Mouse (Mus musculus) limb, embryonic 14.5 days (tissue): ENCODE results near the gene Rnf167. TPM values are rescaled to one million over a fixed set of nuclear protein-coding genes. Genes with fewer than 3 reads are reported as not detected.

Experiments used
- ATAC-seq: fragments of 200-750 bp; cut with Nextera tagmentation; 2 replicates; pipeline ENCODE4 v1.8.0; 2017; ENCODE audit warnings: low read depth, moderate number of reproducible peaks, moderate TSS enrichment; ENCODE audit not compliant: low FRiP score
- DNase-seq: peaks from one replicate; pipeline ENCODE4 v3.0.0-alpha.2; 2015; ENCODE audit warnings: low spot score
- H3K27ac ChIP-seq: fragments of 300-500 bp; sonication (generic); replicated peaks from 2 replicates; pipeline ENCODE4 v1.5.1; 2014; ENCODE audit warnings: low read depth, mild to moderate bottlenecking, low read length, moderate library complexity, mixed read lengths
- H3K27me3 ChIP-seq: fragments of 300-500 bp; sonication (generic); 2 replicates; pipeline ENCODE4 v1.6.1; 2014; ENCODE audit warnings: low read length, mixed read lengths; ENCODE audit not compliant: control insufficient read depth, insufficient read depth
- H3K36me3 ChIP-seq: fragments of 300-500 bp; sonication (generic); 2 replicates; pipeline ENCODE4 v1.6.1; 2014; ENCODE audit warnings: mild to moderate bottlenecking, low read length, moderate library complexity, mixed read lengths; ENCODE audit not compliant: control insufficient read depth, insufficient read depth
- H3K4me1 ChIP-seq: fragments of 300-500 bp; sonication (generic); 2 replicates; pipeline ENCODE4 v1.6.1; 2014; ENCODE audit warnings: antibody characterized with exemption, low read length, mixed read lengths; ENCODE audit not compliant: control insufficient read depth, insufficient read depth
- H3K4me2 ChIP-seq: fragments of 300-500 bp; sonication (generic); replicated peaks from 2 replicates; pipeline ENCODE4 v1.6.1; 2014; ENCODE audit warnings: low read depth, mild to moderate bottlenecking, low read length, moderate library complexity; ENCODE audit not compliant: severe bottlenecking
- H3K4me3 ChIP-seq: fragments of 300-500 bp; sonication (generic); replicated peaks from 2 replicates; pipeline ENCODE4 v1.5.1; 2014; ENCODE audit warnings: low read length
- H3K9ac ChIP-seq: fragments of 300-500 bp; sonication (generic); 2 replicates; pipeline ENCODE4 v1.6.1; 2014; ENCODE audit warnings: mild to moderate bottlenecking, low read depth, low read length, moderate library complexity; ENCODE audit not compliant: severe bottlenecking
- H3K9me3 ChIP-seq: fragments of 300-500 bp; sonication (generic); 2 replicates; pipeline ENCODE4 v1.6.1; 2016; ENCODE audit warnings: low read length; ENCODE audit not compliant: control insufficient read depth
- POLR2A ChIP-seq: fragments of 200-500 bp; IDR thresholded peaks from 2 replicates; pipeline ENCODE4 v1.8.0; 2012; ENCODE audit warnings: inconsistent platforms, mild to moderate bottlenecking, moderate library complexity, borderline replicate concordance; ENCODE audit not compliant: insufficient read depth, insufficient read length; ENCODE audit errors: extremely low read depth
- WGBS: fragments of 180-500 bp; shearing (Covaris S2); extraction: QIAGEN DNeasy Blood & Tissue Kit; methylation state at CpG from one replicate; pipeline ENCODE4 v1.1.7; 2014; 5-methylcytosine and 5-hydroxymethylcytosine counted together
- polyA plus RNA-seq, 2 experiments: library from polyadenylated mRNA; depleted of rRNA in 1 of 2; stranded (reverse) in 1 of 2; unstranded in 1 of 2; fragments of >200 nt; fragmentation: Nextera tagmentation in 1 of 2; extraction: Ambion mirVana in 1 of 2; gene quantifications; 2 replicates each; pipeline versions ENCODE4 v1.2.1 to v1.2.3; 2012 to 2014

Rnf167 gene
- polyA plus RNA-seq, 2 experiments: 96.3 to 109 TPM

DNA sequence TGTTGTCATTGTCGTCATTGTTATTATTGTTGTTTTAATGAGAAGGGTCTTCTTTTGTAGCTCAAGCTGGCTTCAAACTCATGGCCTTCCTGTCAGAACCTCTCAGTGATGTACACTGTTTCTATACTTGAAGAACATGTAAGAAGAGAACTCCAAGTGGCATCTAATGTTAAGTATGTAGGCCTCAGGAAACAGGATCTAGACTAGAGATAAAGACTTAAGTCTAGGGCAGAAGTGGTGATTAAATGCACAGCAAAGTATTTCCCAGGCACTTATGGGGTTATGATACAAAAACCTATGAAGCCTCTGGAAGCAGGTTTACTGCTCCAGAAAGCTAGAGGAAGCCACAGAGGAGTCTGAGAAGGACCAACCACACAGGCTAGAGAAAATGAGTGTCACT, 8.7 kb upstream of the Rnf167 start:
- no peak for TF ChIP-seq POLR2A
- H3K9me3 ChIP-seq: no peaks in the 10 kb centered on the region
- no peak overlapping the region for H3K27ac ChIP-seq
- H3K9ac ChIP-seq: no peak overlapping the region
- no peaks in the 10 kb centered on the region for H3K4me1 ChIP-seq
- no peak overlapping the region for H3K4me2 ChIP-seq
- no peaks in the 10 kb centered on the region for H3K36me3 ChIP-seq
- WGBS: 77% methylated on average over 1 of the region's 1 CpGs
- H3K4me3 ChIP-seq: no peak overlapping the region
- DNase-seq (no peak), ATAC-seq (no peak)
- H3K27me3 ChIP-seq: no peaks in the 10 kb centered on the region

DNA sequence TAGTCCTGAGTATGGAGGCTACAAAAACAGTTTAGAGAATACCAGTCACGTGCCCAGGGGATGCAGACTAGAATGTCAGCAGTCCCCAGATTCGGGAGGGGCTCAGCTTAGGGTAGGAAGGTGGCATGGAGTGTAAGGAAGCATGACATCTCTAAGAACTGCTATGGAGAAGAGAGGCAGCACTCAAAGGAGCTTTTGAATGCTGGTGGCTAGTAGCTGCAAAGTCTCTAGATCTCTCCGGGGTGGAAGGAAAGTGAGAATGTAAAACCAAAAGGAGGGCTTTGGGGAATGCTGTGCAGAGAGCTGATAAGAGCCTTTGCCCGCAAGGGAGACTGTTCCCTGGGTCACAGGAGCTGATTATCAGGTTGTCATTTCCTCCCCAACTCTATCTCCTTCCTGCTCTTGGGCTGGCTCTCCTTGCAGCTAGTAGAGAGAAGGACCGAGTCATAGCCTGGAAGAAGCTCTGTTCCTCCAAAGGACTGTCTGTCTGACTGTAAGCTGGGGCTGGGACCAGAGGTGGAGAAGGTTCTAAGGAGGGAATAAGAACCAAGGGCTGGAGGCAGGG, 8.2 kb upstream of the Rnf167 start, which contains the start of gene Gp1ba:
Gene Gp1ba (plus strand): TSS at position 409 of the 565 bp plus-strand sequence.
- Histone ChIP-seq H3K9me3 (no peaks in the 10 kb centered on the region), H3K4me3 (no peak within 1 kb of the TSS), H3K4me1 (no peaks in the 10 kb centered on the region), H3K9ac (no peak within 1 kb of the TSS), H3K36me3 (peaks cover 3% of the 10 kb centered on the region; the same call in 1 of the 2 replicates), H3K4me2 (no peak within 1 kb of the TSS), H3K27ac (no peak within 1 kb of the TSS), H3K27me3 (no peaks in the 10 kb centered on the region)
- WGBS: 50% methylated on average over 5 of the region's 5 CpGs
- ATAC-seq (no peak), DNase-seq (no peak)
- TF ChIP-seq POLR2A: no peak

DNA sequence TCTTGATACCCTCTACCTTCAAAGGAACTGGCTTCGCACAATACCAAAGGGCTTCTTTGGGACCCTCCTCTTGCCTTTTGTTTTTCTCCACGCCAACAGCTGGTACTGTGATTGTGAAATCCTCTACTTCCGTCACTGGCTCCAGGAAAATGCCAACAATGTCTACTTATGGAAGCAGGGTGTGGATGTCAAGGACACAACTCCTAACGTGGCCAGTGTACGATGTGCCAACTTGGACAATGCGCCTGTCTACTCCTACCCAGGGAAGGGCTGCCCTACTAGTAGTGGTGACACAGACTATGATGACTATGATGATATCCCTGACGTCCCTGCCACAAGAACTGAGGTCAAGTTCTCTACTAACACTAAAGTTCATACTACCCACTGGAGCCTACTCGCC, 7.1 kb upstream of the Rnf167 start:
- ATAC-seq (no peak), DNase-seq (no peak)
- WGBS: 82% methylated on average over 8 of the region's 8 CpGs
- no peaks in the 10 kb centered on the region for H3K9me3 ChIP-seq
- H3K27me3 ChIP-seq: no peaks in the 10 kb centered on the region
- H3K36me3 ChIP-seq: peaks cover 15% of the 10 kb centered on the region
- H3K9ac ChIP-seq: no peak overlapping the region
- no peaks in the 10 kb centered on the region for H3K4me1 ChIP-seq
- H3K4me3 ChIP-seq: no peak overlapping the region
- no peak overlapping the region for H3K4me2 ChIP-seq
- no peak for TF ChIP-seq POLR2A
- H3K27ac ChIP-seq: no peak overlapping the region

DNA sequence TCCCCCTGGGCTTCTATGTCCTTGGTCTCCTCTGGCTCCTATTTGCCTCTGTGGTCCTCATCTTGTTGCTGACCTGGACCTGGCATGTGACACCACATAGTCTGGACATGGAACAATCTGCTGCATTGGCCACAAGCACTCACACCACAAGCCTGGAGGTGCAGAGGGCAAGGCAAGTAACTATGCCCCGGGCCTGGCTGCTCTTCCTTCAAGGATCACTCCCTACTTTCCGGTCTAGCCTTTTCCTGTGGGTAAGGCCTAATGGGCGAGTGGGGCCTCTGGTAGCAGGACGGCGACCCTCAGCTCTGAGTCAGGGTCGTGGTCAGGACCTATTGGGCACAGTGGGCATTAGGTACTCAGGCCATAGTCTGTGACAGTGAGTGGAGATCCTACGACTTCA, 5.8 kb upstream of the Rnf167 start:
- Histone ChIP-seq H3K27ac (no peak overlapping the region), H3K9me3 (no peaks in the 10 kb centered on the region), H3K27me3 (no peaks in the 10 kb centered on the region), H3K4me2 (no peak overlapping the region), H3K36me3 (peaks cover 24% of the 10 kb centered on the region), H3K4me1 (peaks cover 10% of the 10 kb centered on the region), H3K4me3 (no peak overlapping the region), H3K9ac (no peak overlapping the region)
- TF ChIP-seq POLR2A: no peak
- DNase-seq (no peak), ATAC-seq (no peak)
- 83% methylated on average over 7 of the region's 7 CpGs for WGBS

DNA sequence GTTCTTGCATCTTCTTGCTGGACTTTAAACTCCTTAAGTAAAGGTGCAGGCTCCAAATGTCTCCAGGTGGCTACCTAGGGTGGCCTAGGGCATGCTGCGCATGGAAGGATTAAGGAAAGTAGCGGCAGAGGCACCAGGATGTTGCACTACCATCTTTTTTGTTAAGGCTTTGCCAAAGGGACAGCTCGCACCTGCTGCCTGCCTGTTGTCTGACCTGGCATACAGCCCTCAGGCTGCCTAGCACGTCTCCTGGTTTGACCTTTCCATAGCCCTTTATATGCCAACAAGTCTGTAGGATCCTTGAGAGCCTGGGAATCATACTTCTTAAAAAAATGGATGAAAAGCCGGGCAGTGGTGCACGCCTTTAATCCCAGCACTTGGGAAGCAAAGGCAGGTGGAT, 4.0 kb upstream of the Rnf167 start:
- Histone ChIP-seq H3K27me3 (no peaks in the 10 kb centered on the region), H3K9ac (no peak overlapping the region), H3K4me1 (peaks cover 13% of the 10 kb centered on the region), H3K27ac (no peak overlapping the region), H3K4me2 (no peak overlapping the region), H3K4me3 (no peak overlapping the region), H3K36me3 (peaks cover 24% of the 10 kb centered on the region), H3K9me3 (no peaks in the 10 kb centered on the region)
- DNase-seq (no peak), ATAC-seq (no peak)
- 90% methylated on average over 6 of the region's 6 CpGs for WGBS
- no peak for TF ChIP-seq POLR2A
